Mouse (Mus musculus) lung, adult 2 months (tissue): ENCODE data around the gene Gm14180.

Experiments
- CTCF ChIP-seq: fragments of 200-500 bp; IDR thresholded peaks from 2 replicates; pipeline ENCODE4 v1.5.1; 2011; ENCODE audit warnings: mild to moderate bottlenecking, low read length, control low read depth; ENCODE audit not compliant: insufficient read depth
- POLR2A ChIP-seq: fragments of 200-500 bp; IDR thresholded peaks from 2 replicates; pipeline ENCODE4 v1.6.1; 2011; ENCODE audit warnings: low read depth, mild to moderate bottlenecking, control low read depth, low read length, borderline replicate concordance; ENCODE audit errors: extremely low read depth

DNA sequence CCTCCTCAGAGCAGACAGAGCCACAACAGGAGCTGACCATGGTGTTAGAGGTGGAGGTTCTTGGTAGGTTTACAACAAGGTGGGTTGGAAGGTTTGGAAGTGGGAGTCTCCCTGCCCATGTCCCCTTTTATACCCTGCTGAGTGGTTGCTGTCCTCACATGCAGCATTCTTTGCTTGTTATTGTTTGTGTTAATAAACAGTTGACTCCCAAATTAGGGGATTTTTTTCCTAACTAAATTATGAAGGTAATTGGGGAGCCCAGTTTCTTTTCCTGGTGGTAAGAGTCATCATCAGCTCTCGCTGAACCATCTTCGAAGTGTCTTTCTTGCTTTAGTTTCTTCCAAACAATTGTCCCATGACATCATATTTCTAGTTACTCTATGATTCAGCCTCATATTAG, 46.5 kb upstream of the Gm14180 start, which contains the start of gene Krtap4-8:
- TF ChIP-seq CTCF = no peak
- TF ChIP-seq POLR2A = no peak
